Mouse (Mus musculus) neural tube, embryonic 13.5 days (tissue): ENCODE results near the gene Slc7a10. TPM values are rescaled to one million over a fixed set of nuclear protein-coding genes. Genes with fewer than 3 reads are reported as not detected.
A peak's percentile ranks its signal among the peaks of the same experiment; 100 is the strongest.

ENCODE experiments used
- ATAC-seq: fragments of 200-750 bp; cut with Nextera tagmentation; 2 replicates; pipeline ENCODE4 v1.8.0; 2017; ENCODE audit warnings: low read depth, mild to moderate bottlenecking, moderate TSS enrichment, moderate library complexity
- H3K27ac ChIP-seq: fragments of 300-500 bp; sonication (generic); replicated peaks from 2 replicates; pipeline ENCODE4 v1.5.1; 2015; ENCODE audit warnings: moderate library complexity, mild to moderate bottlenecking, inconsistent platforms
- H3K27me3 ChIP-seq: fragments of 300-500 bp; sonication (generic); 2 replicates; pipeline ENCODE4 v1.6.1; 2015; ENCODE audit warnings: mild to moderate bottlenecking, inconsistent platforms
- H3K36me3 ChIP-seq: fragments of 300-500 bp; sonication (generic); 2 replicates; pipeline ENCODE4 v1.6.1; 2015; ENCODE audit warnings: mild to moderate bottlenecking, inconsistent platforms
- H3K4me1 ChIP-seq: fragments of 300-500 bp; sonication (generic); replicated peaks from 2 replicates; pipeline ENCODE4 v1.6.1; 2015; ENCODE audit warnings: inconsistent platforms
- H3K4me2 ChIP-seq: fragments of 300-500 bp; sonication (generic); 2 replicates; pipeline ENCODE4 v1.6.1; 2015; ENCODE audit warnings: inconsistent platforms, mild to moderate bottlenecking, moderate library complexity
- H3K4me3 ChIP-seq: fragments of 300-500 bp; sonication (generic); 2 replicates; pipeline ENCODE4 v1.5.1; 2015; ENCODE audit warnings: mild to moderate bottlenecking, inconsistent platforms
- H3K9ac ChIP-seq: fragments of 300-500 bp; sonication (generic); 2 replicates; pipeline ENCODE4 v1.6.1; 2015; ENCODE audit warnings: moderate library complexity, mild to moderate bottlenecking, inconsistent platforms
- H3K9me3 ChIP-seq: fragments of 300-500 bp; sonication (generic); 2 replicates; pipeline ENCODE4 v1.6.1; 2016; ENCODE audit warnings: inconsistent platforms
- WGBS: fragments of 180-500 bp; shearing (Covaris S2); methylation state at CpG from one replicate; pipeline ENCODE4 v1.1.7; 2015; 5-methylcytosine and 5-hydroxymethylcytosine counted together
- polyA plus RNA-seq: library from polyadenylated mRNA; unstranded; fragments of >200 nt; fragmentation: Nextera tagmentation; extraction: Ambion mirVana; gene quantifications from 2 replicates; pipeline ENCODE4 v1.2.1, GENCODE M21; 2015

Slc7a10 gene
- polyA plus RNA-seq, 1 experiment from 2014 or later: 6.2 TPM

- no peaks in the 10 kb centered on the region for H3K4me1 ChIP-seq
Measured at GRCm38 (mm10) chr7:35156561-35157477, 29.4 kb upstream of the Slc7a10 start.

DNA sequence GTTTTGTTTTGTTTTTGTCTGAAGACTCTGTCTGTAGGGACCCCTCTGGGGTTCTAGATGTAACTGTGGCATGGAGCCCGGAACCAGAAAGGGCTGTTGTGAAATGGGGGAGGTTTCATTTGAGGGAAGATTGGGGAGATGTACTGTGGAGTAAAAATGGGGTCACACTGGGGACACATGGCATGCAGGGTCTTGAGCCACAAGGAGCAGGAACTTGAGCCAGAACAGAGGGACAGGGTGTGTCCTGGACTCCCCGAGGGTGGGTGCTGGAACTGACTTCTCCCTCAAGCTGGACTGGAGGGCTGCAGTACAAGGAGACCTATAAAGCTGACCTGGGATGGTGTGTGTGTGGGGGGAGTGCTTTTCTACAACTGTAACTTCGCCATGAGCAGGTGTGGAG lies 28.7 kb upstream of the Slc7a10 start:
- 86% methylated on average over 3 of the region's 3 CpGs for WGBS

More at GRCm38 (mm10) chr7:35156561-35157477, 29.4 kb upstream of the Slc7a10 start:
- 73% methylated on average over 16 of the region's 16 CpGs for WGBS
- H3K27ac ChIP-seq: no peak overlapping the region
- no peaks in the 10 kb centered on the region for H3K9me3 ChIP-seq
- no peaks in the 10 kb centered on the region for H3K27me3 ChIP-seq
- H3K36me3 ChIP-seq: no peaks in the 10 kb centered on the region
- no peak for ATAC-seq
- no peak overlapping the region for H3K4me3 ChIP-seq
- no peak overlapping the region for H3K9ac ChIP-seq
- no peak overlapping the region for H3K4me2 ChIP-seq

DNA sequence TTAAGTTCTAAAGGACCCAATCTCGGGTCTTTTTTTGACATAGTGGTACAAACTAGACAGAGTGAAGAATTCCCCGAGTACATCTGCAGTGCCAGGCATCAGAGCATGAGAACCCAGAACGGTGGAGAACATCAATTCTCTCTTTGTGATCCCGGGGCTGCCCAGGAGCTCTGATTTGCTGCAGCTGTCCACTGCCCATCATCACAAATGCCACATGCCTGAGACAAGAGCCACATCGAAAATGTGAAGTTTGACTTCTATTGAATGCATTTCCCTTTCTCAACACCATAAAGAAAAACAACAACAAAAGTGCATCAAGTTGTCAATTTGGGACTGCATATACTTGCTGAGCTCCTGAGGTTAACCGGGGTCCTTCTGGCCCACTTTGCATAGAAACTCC lies 23.7 kb upstream of the Slc7a10 start:
- Histone ChIP-seq H3K9ac (no peak overlapping the region), H3K4me3 (no peak overlapping the region), H3K4me1 (no peaks in the 10 kb centered on the region), H3K4me2 (no peak overlapping the region), H3K36me3 (no peaks in the 10 kb centered on the region), H3K27ac (no peak overlapping the region), H3K9me3 (no peaks in the 10 kb centered on the region), H3K27me3 (no peaks in the 10 kb centered on the region)
- WGBS: 76% methylated on average over 6 of the region's 6 CpGs
- no peak for ATAC-seq

More for the DNA sequence above, 28.7 kb upstream of the Slc7a10 start:
- no peak for ATAC-seq
- no peak overlapping the region for H3K9ac ChIP-seq
- H3K36me3 ChIP-seq: no peaks in the 10 kb centered on the region
- H3K4me2 ChIP-seq: no peak overlapping the region
- H3K27me3 ChIP-seq: no peaks in the 10 kb centered on the region
- H3K9me3 ChIP-seq: no peaks in the 10 kb centered on the region
- no peak overlapping the region for H3K27ac ChIP-seq
- H3K4me1 ChIP-seq: no peaks in the 10 kb centered on the region
- H3K4me3 ChIP-seq: no peak overlapping the region

- Histone ChIP-seq H3K27me3 (no peaks in the 10 kb centered on the region), H3K9me3 (no peaks in the 10 kb centered on the region), H3K36me3 (no peaks in the 10 kb centered on the region), H3K4me3 (no peak overlapping the region), H3K9ac (no peak overlapping the region), H3K4me1 (no peaks in the 10 kb centered on the region), H3K27ac (no peak overlapping the region), H3K4me2 (no peak overlapping the region)
- ATAC-seq: no peak
- WGBS: 84% methylated on average over 7 of the region's 7 CpGs
Measured at GRCm38 (mm10) chr7:35163600-35163999, 22.6 kb upstream of the Slc7a10 start.

DNA sequence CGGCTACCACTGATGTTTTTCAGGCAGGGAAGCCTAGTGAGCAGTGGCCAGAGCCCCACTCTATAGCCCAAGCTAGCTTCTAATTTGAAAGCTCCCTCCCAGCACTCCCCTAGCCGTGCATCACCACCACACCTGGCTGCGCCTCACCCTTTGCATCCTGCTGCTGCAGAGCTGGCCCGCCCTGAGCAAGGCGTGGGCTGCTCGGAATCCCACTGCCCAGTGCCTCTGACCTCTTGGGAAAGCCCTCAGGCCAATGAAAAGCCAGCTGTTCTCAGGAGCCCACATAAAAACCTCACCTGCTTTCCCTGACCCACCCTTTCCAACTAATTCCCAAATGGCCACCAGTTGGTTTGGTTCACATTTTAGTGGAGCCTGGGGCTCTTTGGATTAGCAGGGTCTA lies 22.1 kb upstream of the Slc7a10 start:
- no peaks in the 10 kb centered on the region for H3K36me3 ChIP-seq
- WGBS: 80% methylated on average over 6 of the region's 6 CpGs
- ATAC-seq: no peak
- H3K4me3 ChIP-seq: no peak overlapping the region
- no peak overlapping the region for H3K4me2 ChIP-seq
- H3K9ac ChIP-seq: no peak overlapping the region
- no peaks in the 10 kb centered on the region for H3K27me3 ChIP-seq
- no peaks in the 10 kb centered on the region for H3K9me3 ChIP-seq
- no peak overlapping the region for H3K27ac ChIP-seq
- H3K4me1 ChIP-seq: no peaks in the 10 kb centered on the region

- peaks cover 4% of the 10 kb centered on the region; the same call in 1 of the 2 replicates for H3K4me1 ChIP-seq
- no peak for ATAC-seq
- H3K4me2 ChIP-seq: no peak overlapping the region
- H3K4me3 ChIP-seq: no peak overlapping the region
- H3K27ac ChIP-seq: no peak overlapping the region
- H3K27me3 ChIP-seq: peaks cover 14% of the 10 kb centered on the region
- no peaks in the 10 kb centered on the region for H3K36me3 ChIP-seq
- 83% methylated on average over 5 of the region's 5 CpGs for WGBS
- H3K9ac ChIP-seq: no peak overlapping the region
- H3K9me3 ChIP-seq: no peaks in the 10 kb centered on the region
Measured at GRCm38 (mm10) chr7:35166988-35167387, 19.2 kb upstream of the Slc7a10 start.

DNA sequence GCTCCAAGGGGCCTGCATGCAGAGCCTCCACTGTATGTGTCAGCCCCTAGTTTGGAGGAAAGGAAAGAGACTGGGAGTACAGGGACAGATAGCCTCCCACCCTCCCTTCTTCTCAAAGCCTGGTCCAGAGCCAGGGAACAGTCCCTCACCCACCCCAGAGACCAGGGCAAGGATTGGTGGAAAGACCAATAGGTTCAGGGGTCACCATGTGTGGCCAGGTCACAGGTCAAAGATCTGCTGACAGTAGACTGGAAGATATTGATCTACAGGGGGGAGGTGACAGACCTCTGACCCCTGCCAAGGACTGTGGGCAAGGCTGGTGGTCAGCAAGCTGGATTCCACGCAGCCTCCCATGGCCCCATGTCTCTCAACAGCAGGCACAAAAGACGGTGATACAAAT lies 18.3 kb upstream of the Slc7a10 start:
- Histone ChIP-seq H3K4me1 (peaks cover 9% of the 10 kb centered on the region; the same call in 1 of the 2 replicates), H3K4me2 (no peak overlapping the region), H3K27ac (no peak overlapping the region), H3K36me3 (no peaks in the 10 kb centered on the region), H3K4me3 (no peak overlapping the region), H3K9ac (no peak overlapping the region), H3K27me3 (peaks cover 21% of the 10 kb centered on the region), H3K9me3 (no peaks in the 10 kb centered on the region)
- ATAC-seq: no peak
- 53% methylated on average over 2 of the region's 2 CpGs for WGBS

DNA sequence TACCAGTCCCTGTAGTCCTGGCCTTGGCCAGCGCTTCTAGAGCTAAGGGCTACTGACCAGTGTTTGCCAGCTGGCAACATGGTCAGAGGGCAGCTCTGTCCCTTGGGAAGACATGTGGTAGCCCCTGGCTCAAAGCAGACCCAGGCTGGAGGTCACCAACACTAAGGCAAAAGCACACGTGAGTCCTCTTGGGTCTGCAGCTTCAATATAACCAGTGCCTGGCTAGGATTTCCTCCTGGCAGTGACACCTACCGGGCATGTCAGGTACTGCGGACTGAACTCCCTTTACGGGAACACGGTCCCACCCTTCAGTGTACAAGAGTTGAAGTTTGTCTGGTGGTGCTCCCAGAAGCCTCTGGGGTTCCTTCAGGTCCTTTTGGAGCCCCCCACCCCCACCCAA lies 16.8 kb upstream of the Slc7a10 start:
- no peak overlapping the region for H3K27ac ChIP-seq
- H3K36me3 ChIP-seq: no peaks in the 10 kb centered on the region
- 15% methylated on average over 6 of the region's 6 CpGs for WGBS
- no peak overlapping the region for H3K9ac ChIP-seq
- H3K9me3 ChIP-seq: no peaks in the 10 kb centered on the region
- no peak overlapping the region for H3K4me3 ChIP-seq
- peaks cover 9% of the 10 kb centered on the region; the same call in 1 of the 2 replicates for H3K4me1 ChIP-seq
- ATAC-seq: peak; percentile 13; the same call in 1 of the 2 replicates
- H3K27me3 ChIP-seq: peaks cover 27% of the 10 kb centered on the region
- H3K4me2 ChIP-seq: no peak overlapping the region

- Histone ChIP-seq H3K4me3 (no peak overlapping the region), H3K4me2 (peak overlapping the region; percentile 20; the same call in 1 of the 2 replicates), H3K9me3 (no peaks in the 10 kb centered on the region), H3K27ac (no peak overlapping the region), H3K4me1 (peaks cover 9% of the 10 kb centered on the region; the same call in 1 of the 2 replicates), H3K9ac (no peak overlapping the region), H3K27me3 (peaks cover 27% of the 10 kb centered on the region), H3K36me3 (no peaks in the 10 kb centered on the region)
- WGBS: under 1% methylated on average over 14 of the region's 16 CpGs
- peak; percentile 76 for ATAC-seq
Measured at GRCm38 (mm10) chr7:35171867-35172382, 14.3 kb upstream of the Slc7a10 start.

GRCm38 (mm10) chr7:35172519-35172918 lies 13.7 kb upstream of the Slc7a10 start:
- Histone ChIP-seq H3K27me3 (peaks cover 27% of the 10 kb centered on the region), H3K36me3 (no peaks in the 10 kb centered on the region), H3K9me3 (no peaks in the 10 kb centered on the region), H3K27ac (no peak overlapping the region), H3K4me2 (no peak overlapping the region), H3K9ac (no peak overlapping the region), H3K4me3 (no peak overlapping the region), H3K4me1 (peaks cover 9% of the 10 kb centered on the region; the same call in 1 of the 2 replicates)
- WGBS: 75% methylated on average over 4 of the region's 4 CpGs
- no peak for ATAC-seq

- ATAC-seq: no peak
- WGBS: 93% methylated on average over 4 of the region's 4 CpGs
Measured at GRCm38 (mm10) chr7:35175533-35175932, 10.7 kb upstream of the Slc7a10 start.

More at GRCm38 (mm10) chr7:35175533-35175932, 10.7 kb upstream of the Slc7a10 start:
- H3K9ac ChIP-seq: no peak overlapping the region
- H3K4me2 ChIP-seq: no peak overlapping the region
- no peaks in the 10 kb centered on the region for H3K9me3 ChIP-seq
- peaks cover 17% of the 10 kb centered on the region for H3K27me3 ChIP-seq
- H3K36me3 ChIP-seq: no peaks in the 10 kb centered on the region
- H3K4me3 ChIP-seq: no peak overlapping the region
- H3K27ac ChIP-seq: no peak overlapping the region
- peaks cover 9% of the 10 kb centered on the region; the same call in 1 of the 2 replicates for H3K4me1 ChIP-seq
